Mouse (Mus musculus) limb, embryonic 11.5 days (tissue): Measurements from ENCODE around the gene Zfp780b. TPM values are rescaled to one million over a fixed set of nuclear protein-coding genes. Genes with fewer than 3 reads are reported as not detected.
"Not testable (repeated sequence)": the region's sequence is repeated elsewhere in the genome, so short reads cannot be mapped to it uniquely, and the experiment has no call there.

Experiments used
- ATAC-seq: fragments of 200-750 bp; cut with Nextera tagmentation; 2 replicates; pipeline ENCODE4 v1.8.0; 2017; ENCODE audit warnings: low read depth; ENCODE audit not compliant: insufficient number of reproducible peaks, low FRiP score, low TSS enrichment
- DNase-seq: peaks from one replicate; pipeline ENCODE4 v3.0.0-alpha.2; 2015; ENCODE audit warnings: low spot score
- H3K27ac ChIP-seq: fragments of 300-500 bp; sonication (generic); replicated peaks from 2 replicates; pipeline ENCODE4 v1.5.1; 2014; ENCODE audit warnings: low read depth, mild to moderate bottlenecking, low read length
- H3K27me3 ChIP-seq: fragments of 300-500 bp; sonication (generic); 2 replicates; pipeline ENCODE4 v1.6.1; 2014; ENCODE audit warnings: mild to moderate bottlenecking, low read length, mixed read lengths; ENCODE audit not compliant: control insufficient read depth, insufficient read depth
- H3K36me3 ChIP-seq: fragments of 300-500 bp; sonication (generic); 2 replicates; pipeline ENCODE4 v1.6.1; 2014; ENCODE audit warnings: mild to moderate bottlenecking, low read length, moderate library complexity, mixed read lengths; ENCODE audit not compliant: control insufficient read depth, insufficient read depth
- H3K4me1 ChIP-seq: fragments of 300-500 bp; sonication (generic); 2 replicates; pipeline ENCODE4 v1.6.1; 2014; ENCODE audit warnings: low read length, mixed read lengths; ENCODE audit not compliant: control insufficient read depth, insufficient read depth
- H3K4me2 ChIP-seq: fragments of 300-500 bp; sonication (generic); 2 replicates; pipeline ENCODE4 v1.6.1; 2014; ENCODE audit warnings: low read depth, mild to moderate bottlenecking, moderate library complexity; ENCODE audit not compliant: severe bottlenecking
- H3K4me3 ChIP-seq: fragments of 300-500 bp; sonication (generic); 2 replicates; pipeline ENCODE4 v1.5.1; 2014; ENCODE audit warnings: low read depth, low read length
- H3K9ac ChIP-seq: fragments of 300-500 bp; sonication (generic); 2 replicates; pipeline ENCODE4 v1.6.1; 2014; ENCODE audit warnings: mild to moderate bottlenecking, low read length
- H3K9me3 ChIP-seq: fragments of 300-500 bp; sonication (generic); 2 replicates; pipeline ENCODE4 v1.6.1; 2016; ENCODE audit warnings: low read length; ENCODE audit not compliant: control insufficient read depth
- WGBS: fragments of 180-500 bp; shearing (Covaris S2); extraction: QIAGEN DNeasy Blood & Tissue Kit; methylation state at CpG from one replicate; pipeline ENCODE4 v1.1.7; 2014; 5-methylcytosine and 5-hydroxymethylcytosine counted together
- polyA plus RNA-seq: library from polyadenylated mRNA; unstranded; fragments of >200 nt; fragmentation: Nextera tagmentation; extraction: Ambion mirVana; gene quantifications from 2 replicates; pipeline ENCODE4 v1.2.1, GENCODE M21; 2014

The Zfp780b gene
- polyA plus RNA-seq: 20.2 and 20.4 TPM in 2 replicates

DNA sequence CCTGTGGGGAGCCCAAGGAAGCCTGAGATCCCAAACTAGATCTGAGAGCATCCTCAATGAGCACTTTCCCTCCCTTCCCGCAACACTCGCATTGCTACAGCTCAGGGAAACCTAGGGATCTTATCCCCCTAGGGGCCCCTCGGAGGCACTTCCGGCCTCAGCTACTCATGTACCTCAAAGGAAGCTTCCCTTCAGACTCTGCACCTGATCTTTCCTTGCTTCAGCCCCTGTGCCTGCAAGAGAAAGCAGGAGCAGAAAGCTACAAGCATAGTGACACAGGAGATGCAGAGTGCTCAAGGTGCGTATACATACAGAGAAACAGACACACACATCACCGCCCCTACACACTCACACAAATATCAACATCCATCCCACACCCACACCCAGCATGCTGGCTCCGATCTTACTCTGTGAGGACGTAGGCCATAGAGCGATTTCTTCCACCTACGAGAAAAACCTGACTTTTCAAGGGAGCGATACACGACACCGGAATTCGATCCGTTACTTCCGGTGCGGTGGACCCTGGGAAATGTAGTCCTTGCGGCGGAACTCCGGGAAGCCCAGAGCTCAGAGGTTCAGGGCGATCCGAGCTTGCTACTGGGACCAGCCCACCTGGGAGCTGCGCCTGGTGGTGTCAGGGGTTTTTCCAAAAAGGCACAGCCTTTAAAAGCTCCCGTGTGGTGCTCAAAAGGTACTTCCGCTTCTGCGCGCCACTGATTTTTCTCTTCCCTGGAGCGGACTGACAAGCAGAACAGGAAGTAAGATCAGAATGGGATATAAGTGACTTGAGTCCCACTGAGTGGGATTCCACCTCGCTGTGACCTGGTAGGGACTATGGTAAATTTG is at the start of gene Zfp780b:
Zfp780b (minus strand) TSS at position 489 of the 846 bp plus-strand sequence.
- ATAC-seq: peak; percentile 84
- no peaks in the 10 kb centered on the region for H3K27me3 ChIP-seq
- under 1% methylated on average over 29 of the region's 29 CpGs for WGBS
- H3K4me3 ChIP-seq: peak within 1 kb of the TSS; percentile 77
- DNase-seq: peak; percentile 90
- no peaks in the 10 kb centered on the region for H3K4me1 ChIP-seq
- H3K36me3 ChIP-seq: no peaks in the 10 kb centered on the region
- H3K9me3 ChIP-seq: peaks cover 9% of the 10 kb centered on the region; the same call in 1 of the 2 replicates
- peak within 1 kb of the TSS; percentile 86 for H3K4me2 ChIP-seq
- 0 out of 2 replicates have a peak within 1 kb of the TSS, but pooled peaks have one; percentile 36 for H3K27ac ChIP-seq
- H3K9ac ChIP-seq: peak within 1 kb of the TSS; percentile 87

DNA sequence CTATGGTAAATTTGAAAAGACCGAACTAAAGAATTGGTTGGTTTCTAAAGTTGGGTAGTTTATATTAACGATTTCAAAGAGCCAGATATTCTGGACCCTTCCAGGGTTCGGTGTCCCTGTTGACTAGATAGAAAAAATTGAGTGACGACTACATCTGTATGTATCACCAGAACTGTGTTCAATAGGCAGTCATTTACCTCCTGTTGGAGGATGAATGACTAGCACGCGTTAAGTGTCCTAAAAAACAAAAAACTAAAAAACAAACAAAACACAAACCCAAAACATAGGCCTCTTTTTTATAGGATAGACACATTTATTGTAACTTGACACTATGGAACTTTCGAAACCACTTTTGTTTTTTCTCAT is 35.5 kb upstream of the Zfp780b start:
- no peak overlapping the region for H3K27ac ChIP-seq
- H3K4me2 ChIP-seq: peak overlapping the region; percentile 51
- H3K4me3 ChIP-seq: peak overlapping the region; percentile 68
- no peaks in the 10 kb centered on the region for H3K27me3 ChIP-seq
- no peaks in the 10 kb centered on the region for H3K9me3 ChIP-seq
- 25% methylated on average over 7 of the region's 7 CpGs for WGBS
- peak overlapping the region; percentile 54 for H3K9ac ChIP-seq
- ATAC-seq (peak; percentile 27; the same call in 1 of the 2 replicates), DNase-seq (no peak)
- H3K36me3 ChIP-seq: no peaks in the 10 kb centered on the region
- H3K4me1 ChIP-seq: no peaks in the 10 kb centered on the region

DNA sequence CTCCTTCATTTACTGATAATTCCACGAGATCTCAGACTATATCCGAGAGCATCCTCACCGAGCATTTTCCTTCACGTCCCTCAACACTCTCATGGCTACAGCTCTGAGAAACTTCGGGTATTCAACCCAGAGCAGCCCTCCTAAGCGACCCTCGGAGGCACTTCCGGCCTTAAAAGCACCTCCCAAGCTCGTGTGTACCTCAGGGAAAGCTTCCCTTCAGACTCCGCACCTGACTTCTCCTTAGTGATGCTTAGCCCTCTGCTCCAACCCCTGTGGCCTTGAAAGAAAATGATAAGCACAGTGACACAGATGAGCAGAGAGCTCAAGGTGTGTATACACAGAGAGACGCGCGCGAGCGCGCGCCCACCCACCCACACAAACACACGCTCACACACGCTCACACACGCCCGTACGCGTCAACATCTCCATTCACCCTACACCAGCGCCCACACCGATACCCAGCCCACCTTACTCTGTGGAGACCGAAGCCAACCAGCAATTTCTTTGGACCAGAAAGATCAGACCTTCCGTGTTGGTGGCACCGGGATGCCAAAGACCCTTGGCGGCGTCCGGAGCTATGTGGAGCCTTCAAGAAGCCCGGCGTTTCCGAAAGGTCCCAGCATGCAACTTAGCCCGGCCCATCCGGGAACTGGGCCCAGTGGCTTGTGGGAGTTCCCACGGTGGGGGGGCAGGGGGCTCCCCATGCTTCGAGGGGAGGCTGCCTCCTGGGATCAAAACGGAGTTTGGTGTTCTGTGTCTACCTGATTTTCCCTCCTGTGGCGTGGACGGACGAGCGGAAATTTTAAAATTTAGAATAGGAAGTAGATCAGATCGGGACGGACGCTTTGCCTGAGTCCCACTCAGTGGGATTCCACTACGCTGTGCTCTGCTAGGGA is 34.8 kb upstream of the Zfp780b start, which contains the start of gene Zfp850:
Zfp850 (minus strand) TSS at position 567 of the 896 bp plus-strand sequence.
- peak within 1 kb of the TSS; percentile 54 for H3K9ac ChIP-seq
- H3K36me3 ChIP-seq: no peaks in the 10 kb centered on the region
- ATAC-seq (peak; percentile 81), DNase-seq (peak; percentile 85)
- under 1% methylated on average over 47 of the region's 47 CpGs for WGBS
- H3K4me1 ChIP-seq: no peaks in the 10 kb centered on the region
- H3K27me3 ChIP-seq: no peaks in the 10 kb centered on the region
- H3K4me2 ChIP-seq: peak within 1 kb of the TSS; percentile 51
- no peak within 1 kb of the TSS; the same call in 1 of the 2 replicates for H3K27ac ChIP-seq
- no peaks in the 10 kb centered on the region for H3K9me3 ChIP-seq
- H3K4me3 ChIP-seq: peak within 1 kb of the TSS; percentile 68

DNA sequence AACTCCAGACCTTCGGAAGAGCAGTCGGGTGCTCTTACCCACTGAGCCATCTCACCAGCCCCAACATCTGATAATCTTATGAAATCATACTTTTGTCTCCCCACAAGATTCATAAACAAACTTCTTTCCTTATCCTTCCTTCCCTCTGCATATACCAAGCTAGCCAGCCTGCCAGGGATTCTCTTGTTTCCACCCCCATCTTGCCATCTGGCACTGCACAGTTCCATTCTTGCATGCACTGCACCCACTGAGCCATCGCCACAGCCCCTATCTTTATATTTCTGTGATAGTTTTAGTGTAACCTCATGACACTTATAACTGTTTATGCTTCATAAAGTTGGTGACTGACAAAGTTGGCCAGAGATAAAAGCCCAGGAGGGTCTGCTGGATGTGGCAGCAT is 31.3 kb upstream of the Zfp780b start:
- H3K9me3 ChIP-seq: no peaks in the 10 kb centered on the region
- no peaks in the 10 kb centered on the region for H3K4me1 ChIP-seq
- no peaks in the 10 kb centered on the region for H3K27me3 ChIP-seq
- ATAC-seq: no peak
- 98% methylated on average over 3 of the region's 3 CpGs for WGBS
- no peak overlapping the region for H3K4me2 ChIP-seq
- DNase-seq: no peak
- no peak overlapping the region for H3K9ac ChIP-seq
- peaks cover 2% of the 10 kb centered on the region; the same call in 1 of the 2 replicates for H3K36me3 ChIP-seq
- no peak overlapping the region for H3K4me3 ChIP-seq
- no peak overlapping the region for H3K27ac ChIP-seq

DNA sequence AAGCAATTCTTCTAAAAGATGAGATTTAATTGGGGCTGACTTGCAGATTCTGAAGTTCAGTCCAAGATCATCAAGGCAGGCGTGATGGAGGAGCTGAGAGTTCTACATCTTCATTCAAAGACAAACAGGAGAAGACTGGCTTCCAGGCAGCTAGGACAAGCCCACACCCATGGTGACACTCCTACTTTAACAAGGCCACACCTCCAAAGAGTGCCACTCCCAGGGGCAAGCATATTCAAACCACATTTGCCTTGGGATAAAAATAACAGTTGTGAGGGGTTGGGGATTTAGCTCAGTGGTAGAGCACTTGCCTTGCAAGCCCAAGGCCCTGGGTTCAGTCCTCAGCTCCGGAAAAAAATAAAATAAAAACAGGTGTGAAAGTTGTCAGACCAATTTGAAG is 3.2 kb upstream of the Zfp780b start:
- Histone ChIP-seq H3K27ac (no peak overlapping the region), H3K4me3 (no peak overlapping the region), H3K27me3 (no peaks in the 10 kb centered on the region), H3K9ac (no peak overlapping the region), H3K4me2 (no peak overlapping the region), H3K4me1 (no peaks in the 10 kb centered on the region), H3K9me3 (peaks cover 19% of the 10 kb centered on the region; the same call in 1 of the 2 replicates), H3K36me3 (peaks cover 3% of the 10 kb centered on the region)
- no peak for DNase-seq
- 70% methylated on average over 2 of the region's 2 CpGs for WGBS
- no peak for ATAC-seq

DNA sequence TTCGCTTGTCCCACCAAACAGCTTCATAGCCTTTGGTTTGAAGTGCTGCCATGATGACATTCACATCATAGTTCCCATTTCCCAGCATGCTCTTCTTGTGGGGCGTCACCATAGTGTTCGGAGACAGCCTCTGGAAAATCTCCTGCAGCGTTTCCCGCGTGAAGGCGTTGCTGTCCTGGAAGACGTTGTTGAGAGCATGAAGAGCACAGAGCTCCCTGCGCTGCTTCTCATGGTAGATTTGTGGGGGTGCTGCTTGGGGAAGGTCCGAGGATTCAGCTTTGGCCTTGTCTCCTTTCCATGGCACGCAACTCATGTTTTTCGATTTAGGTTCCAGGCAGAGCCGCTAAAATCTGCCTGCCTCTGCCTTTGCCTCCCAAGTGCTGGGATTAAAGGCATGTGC is 29.5 kb downstream of the Zfp780b start:
- not testable (repeated sequence) for DNase-seq, ATAC-seq, H3K9me3 ChIP-seq, H3K27ac ChIP-seq, H3K9ac ChIP-seq, H3K4me2 ChIP-seq, H3K36me3 ChIP-seq, H3K4me3 ChIP-seq, H3K27me3 ChIP-seq, H3K4me1 ChIP-seq
- 92% methylated on average over 13 of the region's 13 CpGs for WGBS

DNA sequence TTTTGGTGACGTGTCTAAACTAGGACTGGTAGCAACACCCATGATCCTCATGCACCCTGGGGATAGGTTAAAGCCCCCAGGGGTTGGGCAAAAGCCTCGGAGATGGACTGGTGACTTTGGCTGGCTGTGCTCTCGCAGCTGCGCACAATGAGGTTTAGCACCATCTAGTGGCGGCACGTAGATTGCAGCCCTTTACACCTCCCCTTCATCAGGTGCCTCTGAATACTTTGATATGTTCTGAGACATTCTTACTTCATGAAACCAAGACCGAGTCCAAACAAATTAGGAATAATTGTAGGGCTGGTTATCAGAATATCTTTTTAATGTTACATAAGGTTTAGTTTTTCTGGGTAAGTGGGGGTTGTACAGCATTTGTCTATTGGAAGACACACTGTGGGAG is 37.1 kb downstream of the Zfp780b start:
- H3K27ac ChIP-seq, H3K36me3 ChIP-seq, DNase-seq, H3K9ac ChIP-seq, H3K4me1 ChIP-seq, H3K4me3 ChIP-seq, H3K27me3 ChIP-seq, H3K9me3 ChIP-seq, ATAC-seq, H3K4me2 ChIP-seq: not testable (repeated sequence)
- WGBS: 63% methylated on average over 5 of the region's 7 CpGs

DNA sequence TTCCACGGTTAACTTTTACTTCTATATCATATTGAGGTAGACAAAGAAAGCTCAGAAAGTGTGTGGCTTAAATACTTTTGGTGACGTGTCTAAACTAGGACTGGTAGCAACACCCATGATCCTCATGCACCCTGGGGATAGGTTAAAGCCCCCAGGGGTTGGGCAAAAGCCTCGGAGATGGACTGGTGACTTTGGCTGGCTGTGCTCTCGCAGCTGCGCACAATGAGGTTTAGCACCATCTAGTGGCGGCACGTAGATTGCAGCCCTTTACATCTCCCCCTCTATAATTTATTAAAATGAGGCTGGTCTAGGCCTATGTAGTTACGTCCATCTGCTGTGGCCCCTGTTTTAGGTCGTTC is 45.2 kb downstream of the Zfp780b start:
- not testable (repeated sequence) for H3K9ac ChIP-seq, H3K9me3 ChIP-seq, H3K4me3 ChIP-seq, H3K36me3 ChIP-seq, H3K27me3 ChIP-seq, ATAC-seq, DNase-seq, H3K4me1 ChIP-seq, H3K27ac ChIP-seq
- H3K4me2 ChIP-seq: peak overlapping the region; percentile 13; the same call in 1 of the 2 replicates
- 25% methylated on average over 1 of the region's 9 CpGs for WGBS
